Mouse (Mus musculus) cerebellum, adult 9-11 months (tissue): ENCODE measurements around the gene Aebp2.

Experiments used
- DNase-seq: peaks from one replicate; pipeline ENCODE4 v3.0.0; 2022

The Aebp2 gene

GRCm38 (mm10) chr6:140608666-140609065, 13.8 kb upstream of the Aebp2 start:
- DNase-seq: no peak

DNA sequence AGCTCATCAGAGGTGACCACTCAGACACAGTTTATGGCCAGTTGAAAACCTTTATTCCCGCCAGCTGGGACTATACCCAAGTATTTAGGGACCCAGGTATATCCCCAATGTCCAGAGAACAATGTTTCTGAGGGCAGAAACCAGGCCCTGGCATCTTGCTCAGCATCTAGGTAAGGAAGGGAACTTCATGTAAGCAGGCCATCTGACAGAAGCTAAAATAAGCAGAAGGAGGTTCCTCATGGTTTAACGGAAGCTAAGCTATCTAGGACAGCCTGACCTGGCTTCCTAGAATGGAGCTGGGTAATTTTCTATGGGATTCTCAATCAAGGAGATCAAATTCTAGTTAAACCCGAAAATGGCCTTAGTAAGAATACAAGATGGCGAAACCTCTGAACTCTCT, 12.9 kb upstream of the Aebp2 start:
- DNase-seq: no peak

DNA sequence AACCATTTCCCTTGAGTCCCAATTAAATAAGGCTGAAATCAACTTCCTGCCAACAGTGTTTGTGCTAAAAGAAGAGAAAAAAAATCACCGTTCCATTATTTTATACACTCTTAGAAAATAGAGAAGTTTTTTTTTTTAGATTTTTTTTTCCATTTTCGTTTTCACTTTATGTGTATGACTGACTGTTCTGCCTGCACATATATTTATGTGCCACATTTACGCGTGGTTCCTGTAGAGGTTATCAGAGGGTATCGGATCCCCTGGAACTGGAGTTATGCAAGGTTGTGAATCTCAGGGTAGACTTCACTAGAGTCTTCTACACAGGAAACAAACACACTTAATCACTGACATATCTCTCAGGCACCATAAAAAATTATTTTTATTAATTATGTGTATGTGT, 12.3 kb upstream of the Aebp2 start:
- DNase-seq: no peak

DNA sequence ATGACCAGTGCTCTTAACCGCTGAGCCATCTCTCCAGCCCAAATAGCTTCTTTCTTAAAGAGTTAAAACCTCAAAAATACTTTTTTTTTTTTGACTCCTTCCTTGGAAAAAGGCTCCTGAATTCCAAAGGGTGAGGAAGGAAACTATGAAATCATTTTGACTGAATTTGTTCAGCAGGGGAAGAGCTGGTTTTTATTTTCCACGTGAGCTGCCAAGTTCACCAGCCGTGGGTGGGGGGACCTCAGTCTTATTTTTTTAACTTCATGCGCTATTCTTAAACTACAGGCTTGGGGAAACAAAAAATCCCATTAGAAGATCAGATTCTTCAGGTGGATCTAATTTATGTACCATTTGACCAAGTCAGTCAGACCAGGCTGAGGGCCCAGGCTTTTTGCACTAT, 11.2 kb upstream of the Aebp2 start:
- no peak for DNase-seq

GRCm38 (mm10) chr6:140611893-140612473, 10.5 kb upstream of the Aebp2 start:
- DNase-seq: no peak

- DNase-seq: no peak
Observed at GRCm38 (mm10) chr6:140613822-140614221, 8.6 kb upstream of the Aebp2 start.

GRCm38 (mm10) chr6:140614711-140615110, 7.8 kb upstream of the Aebp2 start:
- DNase-seq: no peak

DNA sequence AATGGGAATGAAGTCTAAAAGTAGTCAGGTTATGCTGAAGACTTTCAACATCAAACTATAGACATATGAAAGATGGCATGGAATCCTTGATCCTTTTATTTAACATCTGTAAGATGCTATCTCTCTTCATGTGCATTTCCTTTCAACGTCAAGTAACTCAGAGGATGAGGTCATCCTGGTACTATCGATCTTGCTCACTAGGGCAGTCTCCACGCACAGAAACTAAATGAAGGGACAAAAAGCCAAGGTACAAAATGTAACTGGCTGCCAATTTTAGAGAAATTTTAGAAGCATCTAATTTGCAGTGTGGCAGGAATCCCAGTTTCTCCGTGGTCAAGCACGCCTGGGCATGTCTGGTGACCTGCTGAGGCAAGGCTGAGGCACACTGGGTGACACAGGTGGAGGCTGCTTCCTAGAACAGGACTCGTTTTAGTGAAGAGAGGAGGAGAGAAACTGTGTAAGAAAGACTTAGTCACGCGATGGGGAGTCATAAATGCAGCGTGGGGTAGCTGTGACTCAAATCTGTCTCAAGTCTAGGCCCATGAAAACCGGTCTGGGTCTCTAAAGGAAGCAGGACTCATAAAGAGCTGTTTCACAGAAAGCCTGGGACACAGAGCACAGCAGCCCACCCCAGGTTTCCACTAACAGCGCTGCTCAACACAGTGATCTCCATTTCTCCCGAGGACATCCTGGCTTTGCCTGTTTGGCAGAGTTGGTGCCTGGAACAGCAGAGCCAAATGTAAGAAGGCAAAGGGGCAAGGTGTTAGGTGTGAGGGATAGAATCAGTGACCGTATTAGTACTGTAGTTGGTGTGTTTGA, 1.7 kb upstream of the Aebp2 start:
- DNase-seq: no peak

GRCm38 (mm10) chr6:140621622-140622021, 841 bp upstream of the Aebp2 start:
- DNase-seq: no peak

DNA sequence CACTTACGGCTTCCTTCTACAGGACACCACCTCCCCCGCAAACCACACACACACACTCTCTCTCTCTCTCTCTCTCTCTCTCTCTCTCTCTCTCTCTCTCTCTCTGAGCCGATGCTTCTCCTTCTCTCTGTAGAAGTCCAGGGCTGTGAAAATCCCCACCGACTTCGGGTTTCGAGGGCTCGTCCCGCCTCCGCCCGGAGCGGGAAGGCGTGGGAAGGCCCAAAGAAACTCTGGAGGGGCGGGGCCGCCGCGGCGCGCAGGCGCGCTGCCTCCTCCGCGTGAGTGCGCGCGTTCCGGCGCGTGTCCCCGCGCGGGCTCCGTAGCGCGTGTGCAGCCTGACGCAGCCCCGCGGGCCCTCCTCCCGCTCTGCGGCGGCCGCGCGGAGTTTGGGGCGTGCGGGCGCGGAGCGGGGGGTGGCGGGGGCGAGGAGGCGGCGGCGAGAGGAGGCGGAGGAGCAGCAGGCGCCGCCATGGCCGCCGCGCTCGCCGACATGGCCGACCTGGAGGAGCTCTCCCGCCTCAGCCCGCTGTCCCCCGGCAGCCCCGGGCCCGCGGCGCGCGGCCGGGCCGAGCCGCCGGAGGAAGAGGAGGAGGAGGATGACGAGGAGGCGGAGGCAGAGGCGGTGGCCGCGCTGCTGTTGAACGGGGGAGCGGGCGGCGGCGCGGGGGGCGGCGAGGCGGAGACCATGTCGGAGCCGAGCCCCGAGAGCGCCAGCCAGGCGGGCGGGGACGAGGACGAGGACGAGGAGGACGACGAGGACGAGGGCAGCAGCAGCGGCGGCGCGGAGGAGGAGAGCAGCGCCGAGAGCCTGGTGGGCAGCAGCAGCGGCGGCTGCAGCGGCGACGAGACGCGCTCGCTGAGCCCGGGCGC, 998 bp downstream of the Aebp2 start:
- DNase-seq: peak; percentile 96

GRCm38 (mm10) chr6:140624096-140625051, 1.9 kb downstream of the Aebp2 start:
- peak; percentile 72 for DNase-seq

- DNase-seq: no peak
Observed at GRCm38 (mm10) chr6:140629176-140629859, 6.9 kb downstream of the Aebp2 start.

DNA sequence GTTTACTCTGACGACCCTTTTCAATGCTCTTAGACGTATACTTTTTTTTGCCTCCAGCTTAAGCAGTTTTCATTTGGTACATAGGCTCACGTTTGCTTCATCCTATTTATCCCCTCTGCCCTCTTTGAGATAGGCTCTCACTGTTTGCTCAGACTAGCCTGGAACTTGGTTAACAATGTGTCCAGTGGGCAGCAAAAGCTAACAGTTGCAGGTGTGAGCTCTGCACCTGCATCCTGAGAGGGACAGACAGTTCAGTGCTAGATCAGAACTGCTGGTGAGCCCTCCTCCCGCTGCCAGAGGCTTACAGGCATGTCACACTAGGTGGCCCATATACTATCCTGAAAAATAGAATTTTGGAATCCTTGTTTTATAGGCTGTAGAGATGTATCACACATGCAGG, 7.8 kb downstream of the Aebp2 start:
- DNase-seq: no peak

GRCm38 (mm10) chr6:140633616-140634015, 11.2 kb downstream of the Aebp2 start:
- DNase-seq: no peak

GRCm38 (mm10) chr6:140636290-140636689, 13.8 kb downstream of the Aebp2 start:
- DNase-seq: no peak

GRCm38 (mm10) chr6:140642010-140642409, 19.5 kb downstream of the Aebp2 start:
- no peak for DNase-seq

GRCm38 (mm10) chr6:140642655-140643054, 20.2 kb downstream of the Aebp2 start:
- no peak for DNase-seq

DNA sequence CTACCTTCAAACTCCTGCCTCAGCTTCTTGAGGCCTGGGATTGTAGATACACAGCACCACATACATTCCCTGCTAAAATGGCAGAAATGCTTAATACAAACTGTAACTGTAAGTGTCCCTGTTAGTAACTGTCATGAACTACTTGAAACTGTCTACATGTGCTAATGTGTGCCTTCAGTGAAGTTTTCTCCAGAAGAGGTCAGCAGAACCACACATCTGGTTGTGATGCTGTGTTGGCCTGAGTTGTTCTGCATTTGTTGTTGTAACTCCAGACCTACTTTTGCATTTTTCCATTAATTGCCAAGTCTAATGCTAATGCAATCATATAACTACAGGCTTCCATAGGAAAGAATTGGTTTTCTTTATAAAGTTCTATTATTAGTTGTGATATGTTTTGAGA, 23.5 kb downstream of the Aebp2 start:
- no peak for DNase-seq

- DNase-seq: no peak
Observed at GRCm38 (mm10) chr6:140646892-140647291, 24.4 kb downstream of the Aebp2 start.

- DNase-seq: no peak
Observed at GRCm38 (mm10) chr6:140649812-140650211, 27.3 kb downstream of the Aebp2 start.

DNA sequence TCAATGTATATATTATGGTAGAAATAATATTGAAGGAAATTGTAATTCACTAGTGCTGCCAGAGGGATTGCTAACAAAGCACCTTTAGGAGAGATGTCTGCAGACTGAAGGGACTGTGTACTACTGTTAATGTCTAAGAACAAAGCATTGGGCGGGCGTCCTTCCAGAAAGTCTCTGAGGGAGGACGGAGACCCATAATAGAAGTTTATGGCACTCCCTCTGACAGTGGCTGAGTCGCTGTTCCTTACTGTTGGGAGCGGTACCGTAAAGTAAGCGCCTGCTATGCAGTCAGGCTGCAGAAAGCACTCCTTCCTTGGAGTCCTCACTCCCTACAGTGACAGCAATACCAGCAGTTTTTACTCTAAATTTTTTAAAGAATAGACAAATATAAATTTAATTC, 29.5 kb downstream of the Aebp2 start:
- no peak for DNase-seq

DNA sequence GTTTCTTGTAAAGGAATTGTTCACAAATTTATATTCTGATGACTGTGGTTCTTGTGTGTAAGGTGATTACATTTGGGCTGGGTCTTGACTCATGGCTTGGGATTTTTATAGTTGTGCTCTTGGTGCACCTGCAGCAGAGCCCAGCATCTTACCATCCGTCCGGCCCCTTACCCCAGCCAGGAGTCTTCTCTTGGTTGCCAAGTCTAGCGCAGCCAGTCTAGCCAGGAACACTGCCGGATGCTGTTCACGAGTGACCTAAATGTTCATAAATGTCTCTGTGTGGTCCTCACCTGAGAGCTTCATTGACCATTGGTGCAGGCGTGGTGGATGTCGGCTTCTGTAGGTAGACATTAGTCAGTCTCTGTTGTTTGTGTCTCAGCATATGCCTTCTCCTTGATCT, 33.0 kb downstream of the Aebp2 start:
- no peak for DNase-seq
